Mouse (Mus musculus): ENCODE measurements around the gene Hunk.

Hunk gene

GRCm38 (mm10) chr16:90433551-90433950, 47.7 kb downstream of the Hunk start:
- in situ Hi-C loops (cut with MboI; ENCODE audit: low sequenced_read_pairs), result no loop called here

DNA sequence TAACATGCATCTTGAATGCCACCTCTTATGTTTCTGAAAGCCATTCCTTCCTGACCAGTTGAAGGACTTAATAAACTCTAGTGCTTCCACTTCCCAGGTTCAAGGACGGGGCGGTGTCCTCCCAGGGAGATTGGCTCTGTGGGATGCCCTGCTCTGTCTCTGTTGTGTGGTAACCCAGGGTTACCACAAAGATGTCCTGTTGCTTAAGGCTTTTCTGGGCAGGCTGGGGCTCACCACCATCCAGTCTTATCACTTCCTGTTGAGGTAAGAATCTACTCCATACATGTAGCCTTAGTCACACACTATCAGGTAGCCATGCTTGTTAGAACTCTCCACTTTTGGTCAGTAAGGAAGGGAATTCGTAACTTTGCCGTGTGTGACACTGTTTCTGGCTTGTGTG, 49.4 kb downstream of the Hunk start:
- in situ Hi-C loops (cut with MboI; ENCODE audit: low sequenced_read_pairs), result no loop called here

DNA sequence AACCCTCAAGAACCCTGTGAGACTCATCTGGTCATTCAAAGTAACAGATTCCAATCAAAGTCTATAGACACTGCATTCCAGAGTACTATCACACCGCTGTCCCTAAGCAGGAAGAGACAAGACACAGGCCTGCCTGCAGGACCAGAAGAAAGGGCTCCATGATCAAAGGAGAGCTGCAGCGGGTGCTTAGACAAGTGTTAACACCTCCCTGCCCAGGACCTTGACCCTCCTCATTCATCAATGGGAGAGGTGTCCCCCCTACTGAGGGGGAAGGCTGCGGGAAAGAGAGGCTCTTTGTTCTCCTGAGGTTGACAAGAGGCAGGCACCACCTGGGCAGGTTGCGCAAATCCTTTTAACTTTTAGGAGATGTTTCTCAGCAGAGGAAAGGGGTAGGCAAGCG, 51.5 kb downstream of the Hunk start:
- in situ Hi-C loops (cut with MboI; ENCODE audit: low sequenced_read_pairs), result no loop called here

DNA sequence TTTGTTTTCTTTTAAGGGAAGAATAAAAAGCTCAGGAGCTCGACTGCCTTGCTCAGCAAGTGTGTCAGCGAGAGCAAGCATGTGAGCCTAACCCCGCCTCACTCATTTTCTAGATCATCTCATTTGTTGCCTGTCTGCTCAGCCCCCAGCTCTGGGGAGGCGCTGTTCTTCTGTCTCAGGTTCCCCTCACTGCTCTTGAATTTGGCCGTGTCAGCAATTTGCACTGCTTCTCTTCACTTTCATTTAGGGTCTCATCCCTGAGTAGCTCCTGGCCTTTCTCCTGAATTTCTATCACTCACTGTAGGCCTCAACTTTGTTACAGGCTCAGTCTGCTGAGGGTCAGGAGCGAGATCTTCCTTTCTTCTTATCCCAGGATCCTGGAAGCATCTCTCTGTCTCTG, 53.7 kb downstream of the Hunk start:
- in situ Hi-C loops (cut with MboI; ENCODE audit: low sequenced_read_pairs), result no loop called here

DNA sequence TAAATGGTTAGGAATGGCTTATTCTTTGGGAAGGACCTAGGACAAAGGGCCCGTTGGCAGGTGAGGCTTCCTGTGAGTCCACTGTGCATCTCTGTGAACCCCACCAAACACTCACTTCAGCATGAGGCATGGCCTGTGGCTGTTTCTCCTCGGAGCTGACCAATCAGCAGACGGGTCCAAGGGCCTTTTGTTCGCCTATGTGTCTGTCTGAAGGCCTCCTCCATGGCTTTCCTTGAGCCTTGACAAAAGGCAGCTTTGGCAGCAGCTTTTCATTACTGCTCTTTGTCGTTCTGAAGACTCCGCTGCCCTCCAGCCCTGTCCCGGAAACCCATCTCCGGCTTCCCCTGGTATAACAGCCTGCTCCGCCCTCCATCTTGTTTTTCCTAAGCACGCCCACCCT, 54.8 kb downstream of the Hunk start:
- in situ Hi-C loops (cut with MboI; ENCODE audit: low sequenced_read_pairs), result no loop called here

DNA sequence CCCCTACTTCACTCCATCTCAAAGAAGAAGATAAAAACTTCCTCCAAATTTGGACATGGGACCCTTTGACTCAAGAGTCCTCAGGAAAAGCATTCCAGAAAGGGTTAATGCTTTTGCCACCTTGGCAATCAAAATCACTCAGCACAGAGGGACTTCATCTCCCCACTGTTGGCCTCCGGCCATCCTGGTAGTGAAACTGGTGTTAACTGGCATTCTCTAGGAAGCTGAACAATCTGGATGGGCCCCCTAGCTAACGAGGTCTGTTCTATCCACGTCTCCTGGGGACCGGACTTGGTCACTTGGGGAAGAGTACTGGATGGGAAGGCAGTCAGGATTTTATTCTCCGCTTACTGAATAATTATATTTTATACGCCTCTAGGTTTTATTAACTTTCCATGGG, 57.2 kb downstream of the Hunk start:
- in situ Hi-C loops (cut with MboI; ENCODE audit: low sequenced_read_pairs), result no loop called here

- in situ Hi-C loops (cut with MboI; ENCODE audit: low sequenced_read_pairs), result no loop called here
Measured at GRCm38 (mm10) chr16:90453197-90453596, 67.4 kb downstream of the Hunk start.

DNA sequence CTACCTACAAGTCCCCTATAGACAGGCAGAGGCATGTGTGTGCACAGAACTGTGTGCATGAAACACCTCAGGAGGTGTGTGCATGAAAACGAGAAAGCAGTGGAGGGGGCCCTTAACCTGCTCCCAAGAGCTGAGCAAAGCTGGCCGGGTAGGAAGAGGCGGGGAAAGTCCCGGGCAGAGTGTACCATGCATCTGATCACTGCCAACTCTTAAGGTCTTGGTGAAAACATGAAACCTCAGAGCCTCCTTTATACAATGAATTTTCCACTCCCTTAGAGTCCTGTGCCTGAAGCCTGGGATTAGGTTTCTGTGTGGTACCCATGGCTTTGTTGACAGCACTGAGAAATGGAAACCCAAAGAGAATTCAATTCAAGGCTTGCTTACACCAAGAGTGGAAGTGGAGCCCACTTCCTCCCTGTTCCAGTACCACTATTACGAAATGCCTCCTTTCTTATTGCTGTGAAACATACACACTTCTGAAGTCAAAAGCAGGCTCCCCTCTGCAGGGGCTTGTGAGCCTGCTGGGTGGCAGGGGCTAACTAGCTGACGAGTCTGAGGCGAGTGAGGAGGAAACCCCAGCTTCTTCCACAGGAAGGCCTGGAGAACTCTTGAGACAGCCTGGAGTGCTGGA, 70.8 kb downstream of the Hunk start:
- in situ Hi-C loops (cut with MboI; ENCODE audit: low sequenced_read_pairs), result no loop called here

DNA sequence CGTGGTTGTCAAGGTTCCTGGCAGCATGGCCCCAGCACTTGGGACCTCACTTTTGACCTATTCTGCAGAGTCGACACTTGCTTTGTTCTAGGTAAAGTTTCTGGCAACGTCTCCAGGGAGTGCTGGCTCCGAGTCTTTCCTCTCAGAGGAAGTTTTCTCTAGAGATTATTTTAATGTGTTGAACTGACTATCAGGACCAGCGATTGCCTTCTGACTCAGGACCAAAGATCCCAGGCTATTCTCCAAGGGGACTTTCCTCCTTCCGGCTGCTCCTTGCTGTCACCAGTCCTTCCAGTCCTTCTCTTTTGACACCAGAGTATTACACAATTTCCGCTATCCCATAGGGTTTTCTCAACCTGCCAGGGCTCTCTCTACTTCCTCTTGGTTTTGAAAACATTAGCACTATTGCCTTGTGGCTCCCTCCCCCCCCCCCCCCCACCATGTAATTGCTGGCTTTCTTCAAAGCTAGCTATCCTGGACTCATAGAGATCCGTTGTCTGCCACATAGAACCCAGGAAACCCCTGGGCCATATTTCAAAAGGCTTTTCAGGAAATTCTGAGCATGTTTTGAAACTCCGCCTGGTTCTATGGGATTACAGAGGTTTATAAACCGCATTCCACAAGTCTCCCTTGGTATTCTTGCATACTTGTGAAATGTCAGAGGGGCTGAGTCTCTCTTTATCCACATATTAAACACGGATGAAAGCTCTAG, 73.2 kb downstream of the Hunk start:
- in situ Hi-C loops (cut with MboI; ENCODE audit: low sequenced_read_pairs), result no loop called here

- in situ Hi-C loops (cut with MboI; ENCODE audit: low sequenced_read_pairs), result no loop called here
Measured at GRCm38 (mm10) chr16:90461304-90461905, 75.6 kb downstream of the Hunk start.

DNA sequence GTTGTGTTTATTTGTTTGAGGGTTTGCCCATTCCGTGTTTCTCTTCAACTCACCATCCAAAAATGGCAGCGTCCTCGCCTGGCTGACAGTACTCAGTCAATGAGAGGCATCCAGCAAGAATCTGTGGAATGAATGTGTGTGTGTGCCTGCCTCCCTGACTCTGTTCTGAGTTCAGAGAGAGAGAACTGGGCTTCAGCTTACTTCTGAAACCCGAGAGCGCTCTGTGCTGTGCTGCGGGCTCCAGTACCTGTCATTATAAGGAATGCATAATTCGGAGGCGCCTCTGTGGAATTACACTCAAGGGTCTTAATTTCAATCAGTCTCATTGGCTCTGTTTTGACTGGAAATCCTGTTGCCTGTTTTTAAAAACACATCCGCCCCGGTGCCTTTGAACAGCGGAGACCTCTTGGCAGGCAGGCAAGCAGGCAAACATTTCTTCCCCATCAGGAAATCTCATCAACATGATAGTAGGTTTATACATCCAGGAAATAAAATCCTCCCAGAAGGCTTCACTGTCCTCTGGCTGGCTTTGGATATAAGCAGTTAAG, 77.0 kb downstream of the Hunk start:
- in situ Hi-C loops (cut with MboI; ENCODE audit: low sequenced_read_pairs), result no loop called here

DNA sequence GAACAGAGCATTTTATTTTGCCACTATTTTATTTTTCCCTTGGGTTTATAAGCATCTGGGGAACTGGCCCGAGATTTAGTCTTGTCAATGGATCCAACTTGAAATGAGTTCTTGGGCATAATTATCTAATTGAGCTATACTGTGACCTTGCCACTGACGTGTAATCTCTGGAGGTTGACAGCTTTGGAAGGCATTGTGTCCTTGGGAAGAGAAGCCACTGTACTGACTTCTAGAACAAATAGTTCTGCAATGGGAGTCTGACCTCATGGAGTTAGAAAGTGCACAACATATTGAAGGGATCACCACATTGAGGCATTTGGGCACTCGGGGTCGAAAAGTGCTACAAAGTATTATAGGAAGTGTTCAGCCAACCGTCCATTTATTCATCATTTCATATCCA, 79.3 kb downstream of the Hunk start:
- in situ Hi-C loops (cut with MboI; ENCODE audit: low sequenced_read_pairs), result no loop called here

GRCm38 (mm10) chr16:90468286-90468685, 82.5 kb downstream of the Hunk start:
- in situ Hi-C loops (cut with MboI; ENCODE audit: low sequenced_read_pairs), result no loop called here

DNA sequence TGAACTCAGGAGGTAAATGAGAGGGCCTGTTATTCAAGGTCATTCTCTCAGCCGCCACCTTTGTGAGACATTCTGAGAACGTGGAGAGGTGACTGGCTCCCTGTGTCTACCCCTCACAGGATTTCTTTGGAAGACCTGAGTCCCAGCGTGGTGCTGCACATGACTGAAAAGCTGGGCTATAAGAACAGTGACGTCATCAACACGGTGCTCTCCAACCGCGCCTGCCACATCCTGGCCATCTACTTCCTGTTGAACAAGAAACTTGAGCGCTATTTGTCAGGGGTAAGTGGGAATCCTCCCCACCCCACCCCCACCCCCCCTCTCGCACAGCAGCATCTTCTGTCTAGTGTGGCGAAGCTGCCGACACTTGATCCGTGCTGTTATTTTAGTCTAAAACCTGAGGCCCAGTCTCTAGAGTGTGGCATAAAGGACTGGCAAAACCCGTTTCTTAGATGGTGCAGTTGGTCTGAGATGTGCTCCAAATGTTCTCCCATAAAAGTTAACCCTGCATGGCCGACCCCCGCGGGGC, 90.0 kb downstream of the Hunk start:
- in situ Hi-C loops (cut with MboI; ENCODE audit: low sequenced_read_pairs), result no loop called here

DNA sequence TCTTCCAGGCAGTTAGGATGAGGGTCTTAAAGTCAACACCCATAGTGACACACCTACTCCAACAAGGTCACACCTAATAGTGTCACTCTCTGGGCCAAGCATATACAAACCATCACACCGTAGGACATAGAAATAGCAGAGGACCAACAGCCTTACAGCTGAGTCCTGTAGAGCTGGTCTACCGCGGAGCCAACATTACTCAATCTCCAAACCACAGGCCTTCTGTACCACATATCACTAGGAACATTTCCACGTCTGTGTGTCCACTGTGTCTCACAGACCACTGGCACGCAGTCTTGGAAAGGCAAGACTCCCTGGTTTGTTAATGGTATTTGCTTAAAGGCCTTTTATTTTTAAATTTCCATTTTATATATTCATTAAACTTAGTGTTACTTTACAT, 95.8 kb downstream of the Hunk start:
- in situ Hi-C loops (cut with MboI; ENCODE audit: low sequenced_read_pairs), result no loop called here

DNA sequence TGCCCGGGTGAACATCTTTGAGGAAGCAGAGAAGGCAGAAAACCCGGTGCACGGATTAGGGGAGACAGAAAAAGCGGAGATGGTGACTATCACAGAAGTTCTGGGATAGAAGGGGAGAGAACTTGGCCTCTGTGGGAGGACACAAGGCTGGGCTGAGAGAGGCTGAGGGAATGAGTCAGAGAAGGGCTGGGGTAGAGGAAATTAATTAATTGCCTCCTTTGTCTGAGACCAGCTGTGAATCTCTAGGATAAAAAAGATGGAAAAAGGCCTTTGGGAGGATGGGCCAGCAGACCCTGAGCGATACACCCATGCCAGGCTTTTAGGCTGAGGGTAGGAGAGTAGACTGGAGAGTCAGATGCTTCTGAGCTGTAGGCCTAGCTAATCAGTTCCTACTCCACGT, 97.5 kb downstream of the Hunk start:
- in situ Hi-C loops (cut with MboI; ENCODE audit: low sequenced_read_pairs), result no loop called here

DNA sequence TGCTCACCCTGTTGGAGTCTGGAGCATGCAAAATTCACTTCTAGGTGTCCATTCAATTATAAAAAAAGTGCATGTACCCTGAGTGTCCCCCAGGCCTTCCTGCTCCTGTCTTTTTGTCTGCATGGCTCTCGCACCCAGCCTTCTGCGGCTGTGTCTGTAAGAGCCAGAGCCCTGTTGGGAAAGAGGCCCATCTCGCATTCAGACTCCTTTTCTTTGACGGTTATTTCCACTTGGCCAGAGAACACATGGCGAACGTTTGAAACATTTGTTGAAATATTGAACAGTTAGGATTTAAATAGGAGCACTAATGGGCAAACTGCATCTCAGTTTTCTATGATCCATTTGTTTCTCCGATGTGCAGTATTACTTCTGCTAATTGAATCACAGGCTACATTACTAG, 99.3 kb downstream of the Hunk start:
- in situ Hi-C loops (cut with MboI; ENCODE audit: low sequenced_read_pairs), result no loop called here

DNA sequence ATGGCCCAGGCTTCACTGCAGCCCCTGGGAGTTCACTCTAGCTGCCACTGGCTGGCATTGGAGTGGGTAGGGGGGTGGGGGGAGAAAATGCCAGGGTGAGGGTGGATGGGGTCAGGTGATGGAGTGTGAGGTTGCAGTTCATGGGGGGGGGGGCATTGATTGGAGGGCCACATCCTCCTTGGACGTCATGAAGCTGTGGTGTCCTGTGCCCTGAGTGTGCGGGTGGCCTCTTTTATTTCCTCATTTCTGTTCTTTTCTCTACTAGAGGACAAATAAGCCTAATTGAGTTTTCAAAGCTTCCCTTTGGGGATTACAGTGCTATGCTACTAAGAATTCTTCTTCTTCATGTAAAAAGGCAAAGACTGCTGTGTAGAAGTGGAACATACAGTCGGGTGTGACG, 99.8 kb downstream of the Hunk start:
- in situ Hi-C loops (cut with MboI; ENCODE audit: low sequenced_read_pairs), result no loop called here

DNA sequence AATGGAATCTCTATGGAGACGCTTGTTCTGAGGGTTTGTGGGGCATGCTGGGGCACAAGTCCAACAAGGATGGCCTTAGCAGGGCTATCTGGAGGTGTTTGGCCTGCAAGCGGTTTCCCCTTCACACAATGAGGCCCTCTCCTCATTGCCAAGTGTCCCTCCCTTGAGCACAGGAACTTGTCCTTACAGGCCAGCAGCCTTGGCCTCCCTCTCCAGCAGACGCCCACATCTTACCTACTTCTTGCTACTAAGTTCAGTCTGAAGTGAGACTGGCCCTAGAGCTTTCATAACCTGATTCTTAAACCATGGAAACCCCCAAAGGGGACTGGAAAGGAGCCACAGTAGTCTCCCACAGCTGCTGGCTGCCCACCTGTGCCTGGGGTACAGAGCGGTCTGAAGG, 104.3 kb downstream of the Hunk start:
- in situ Hi-C loops (cut with MboI; ENCODE audit: low sequenced_read_pairs), result no loop called here

GRCm38 (mm10) chr16:90491898-90492499, 106.2 kb downstream of the Hunk start:
- in situ Hi-C loops (cut with MboI; ENCODE audit: low sequenced_read_pairs), result no loop called here

DNA sequence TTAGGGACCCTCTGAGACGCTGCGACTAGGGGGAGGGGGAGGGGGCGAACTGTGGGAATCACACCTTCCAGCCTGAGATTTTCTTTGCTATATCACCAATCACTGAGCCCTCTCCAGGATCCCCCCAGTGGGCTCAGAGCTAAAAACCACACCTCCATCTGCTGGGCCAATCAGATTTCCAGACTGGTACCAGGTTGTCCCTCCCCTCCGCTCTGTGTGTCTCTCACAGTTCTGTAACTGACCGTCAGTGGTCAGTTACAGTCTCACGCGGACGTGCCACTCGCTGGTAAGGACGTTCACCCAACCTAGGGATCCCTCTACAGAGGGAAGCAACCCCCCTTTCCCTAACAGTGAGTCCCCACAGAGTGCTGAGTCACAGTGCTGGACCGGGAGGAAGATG, 111.1 kb downstream of the Hunk start:
- in situ Hi-C loops (cut with MboI; ENCODE audit: low sequenced_read_pairs), result no loop called here
